Mouse (Mus musculus) kidney, adult 2 months (tissue): Measurements from ENCODE around the gene Sap30l.

Experiments used
- CTCF ChIP-seq: fragments of 200-500 bp; conservative IDR thresholded peaks from 2 replicates; pipeline ENCODE4 v1.5.1; 2011; ENCODE audit warnings: low read depth, mild to moderate bottlenecking, control low read depth, low read length, moderate library complexity, mixed read lengths; ENCODE audit not compliant: insufficient read depth, insufficient read length
- POLR2A ChIP-seq: fragments of 200-500 bp; IDR thresholded peaks from one replicate; pipeline ENCODE4 v1.6.1; 2011; ENCODE audit warnings: low read depth, low read length, control low read depth

- TF ChIP-seq CTCF: no peak
- no peak for TF ChIP-seq POLR2A
Observed at GRCm38 (mm10) chr11:57776546-57776945, 24.9 kb upstream of the Sap30l start.
